In genomic region chr11:93559118-93559517, GRCm38 (mm10) we compare ENCODE assay signal across 22 mouse cellular contexts.
A peak's percentile ranks its signal among the peaks of the same experiment; 100 is the strongest.
DNase-seq lines count a peak whose midpoint lies in the region; TF ChIP-seq lines count a peak whose summit lies in the region.
"Had no signal": no experiment of that assay in that cellular context is flagged by ENCODE, and none has a peak within 500 bp of the region (broad histone marks: within the 10 kb centered on the region; RNA-seq: fewer than 3 reads in every experiment).

No protein-coding gene starts in this region.

- intact Hi-C loops in left cerebral cortex, adult 2 months (cut with DNase I) = no loop called here

- no peaks in the 10 kb centered on the region for H3K9me3 ChIP-seq in limb, embryonic 10.5 days (replicated peaks)
- H3K9me3 ChIP-seq: embryonic facial prominence, embryonic 12.5 days; embryonic facial prominence, embryonic 15.5 days; heart, embryonic 13.5 days had no signal

- TF ChIP-seq CTCF in left cerebral cortex, adult 2 months (IDR thresholded peaks at IDR 0.05) = no peak
- TF ChIP-seq CTCF in cortical plate, adult 2 months (IDR thresholded peaks at IDR 0.05; ENCODE audit: extremely low read depth, insufficient read depth, low read length) = no peak

- no peaks in the 10 kb centered on the region for H3K36me3 ChIP-seq in limb, embryonic 10.5 days
- H3K36me3 ChIP-seq: embryonic facial prominence, embryonic 12.5 days; embryonic facial prominence, embryonic 15.5 days; heart, embryonic 13.5 days had no signal

- H3K4me3 ChIP-seq in left cerebral cortex, adult 2 months = no peak overlapping the region
- no peak overlapping the region for H3K4me3 ChIP-seq in cortical plate, adult 2 months (ENCODE audit: insufficient read depth, low read length)
- no peak overlapping the region for H3K4me3 ChIP-seq in limb, embryonic 10.5 days
- H3K4me3 ChIP-seq: embryonic facial prominence, embryonic 12.5 days; embryonic facial prominence, embryonic 15.5 days; heart, embryonic 13.5 days had no signal

- WGBS in limb, embryonic 10.5 days = 85% methylated on average over 3 of the region's 3 CpGs

- no peak for DNase-seq in left cerebral cortex, adult 2 months (ENCODE audit: extremely low spot score in 1 of 2, low spot score in 2 of 2)
- no peak for DNase-seq in left cerebral cortex, adult 18-20 months (ENCODE audit: low spot score in 2 of 2)
- DNase-seq in brain, adult 2 months (ENCODE audit: low read depth, low spot score) = peak; percentile 35
- DNase-seq in limb, embryonic 10.5 days (ENCODE audit: low spot score) = no peak
- no peak for DNase-seq in layer of hippocampus, adult 9-10 months (ENCODE audit: low spot score)
- DNase-seq: adrenal gland, adult 2 months; adrenal gland, postnatal 25 days; cerebellum, adult 18-20 months; cerebellum, adult 9-10 months; cerebellum, postnatal 14 days; forebrain, postnatal 0 days; gastrocnemius, postnatal 10 days; gastrocnemius, postnatal 36 days; heart, adult 18-20 months; heart, postnatal 14 days; heart, postnatal 4 days had no signal

- H3K27me3 ChIP-seq in limb, embryonic 10.5 days (ENCODE audit: low read depth, poor library complexity, severe bottlenecking) = no peaks in the 10 kb centered on the region
- H3K27me3 ChIP-seq: embryonic facial prominence, embryonic 12.5 days; embryonic facial prominence, embryonic 15.5 days had no signal

- H3K27ac ChIP-seq in left cerebral cortex, adult 2 months = 0 out of 2 replicates have a peak overlapping the region, but pooled peaks have one; percentile 25
- H3K27ac ChIP-seq in cortical plate, adult 2 months (ENCODE audit: insufficient read depth, low read length) = peak overlapping the region; percentile 36; the same call in 1 of the 2 replicates
- H3K27ac ChIP-seq in limb, embryonic 10.5 days = no peak overlapping the region
- H3K27ac ChIP-seq: embryonic facial prominence, embryonic 12.5 days; embryonic facial prominence, embryonic 15.5 days; heart, embryonic 13.5 days; hindbrain, embryonic 14.5 days; hindbrain, postnatal 0 days had no signal

- no peak for TF ChIP-seq POLR2A in cortical plate, adult 2 months (IDR thresholded peaks at IDR 0.05; ENCODE audit: extremely low read depth, insufficient read depth, low read length)

- peaks cover 5% of the 10 kb centered on the region for H3K4me1 ChIP-seq in cortical plate, adult 2 months (ENCODE audit: control insufficient read depth, insufficient read depth, low read length)
- H3K4me1 ChIP-seq in limb, embryonic 10.5 days = peaks cover 10% of the 10 kb centered on the region
- H3K4me1 ChIP-seq: embryonic facial prominence, embryonic 12.5 days; embryonic facial prominence, embryonic 15.5 days had no signal
